Mouse (Mus musculus) CH12.LX (cell line): ENCODE measurements around the gene Xylb. TPM values are rescaled to one million over a fixed set of nuclear protein-coding genes. Genes with fewer than 3 reads are reported as not detected.

Source experiments
- DNase-seq: peaks from one replicate; pipeline ENCODE4 v3.0.0-alpha.2; 2013; ENCODE audit errors: extremely low read depth
- H3K27ac ChIP-seq: 2 replicates; pipeline ENCODE4 v1.5.1; 2012; ENCODE audit warnings: low read depth, mild to moderate bottlenecking, control low read depth, moderate library complexity; ENCODE audit not compliant: insufficient read depth
- H3K27me3 ChIP-seq: replicated peaks from 2 replicates; pipeline ENCODE3; 2012; ENCODE audit warnings: inconsistent platforms
- H3K36me3 ChIP-seq, 2 experiments: replicated peaks in 1 of 2; 2 replicates each; pipeline versions ENCODE3 to v1.6.1; 2012; ENCODE audit warnings: inconsistent platforms in 1 of 2, low read length in 1 of 2, mild to moderate bottlenecking in 1 of 2, mixed read lengths in 1 of 2, moderate library complexity in 1 of 2; ENCODE audit not compliant: control insufficient read depth in 1 of 2, insufficient read depth in 1 of 2
- H3K4me1 ChIP-seq, 2 experiments: 2 replicates each; pipeline ENCODE4 v1.6.1; 2012; ENCODE audit warnings: inconsistent platforms in 1 of 2, moderate library complexity in 1 of 2; ENCODE audit not compliant: insufficient read depth in 2 of 2, control insufficient read depth in 1 of 2
- H3K4me2 ChIP-seq: 2 replicates; pipeline ENCODE4 v1.6.1; 2012; ENCODE audit warnings: low read depth, mild to moderate bottlenecking, control low read depth; ENCODE audit not compliant: poor library complexity, insufficient read depth, severe bottlenecking
- H3K4me3 ChIP-seq, 3 experiments: fragments of 150-350 bp in 1 of 3; sonication (generic) in 1 of 3; replicated peaks in 1 of 3; 2 replicates each; pipeline versions ENCODE3 to v1.5.1; 2011 to 2012; ENCODE audit warnings: low read depth in 2 of 3, low read length in 2 of 3, mild to moderate bottlenecking in 2 of 3, moderate library complexity in 2 of 3, control low read depth in 1 of 3, improper control_type of control experiment in 1 of 3, inconsistent platforms in 1 of 3, mixed read lengths in 1 of 3; ENCODE audit not compliant: poor library complexity in 1 of 3
- H3K79me2 ChIP-seq: replicated peaks from 2 replicates; pipeline ENCODE4 v1.6.1; 2012; ENCODE audit warnings: mild to moderate bottlenecking, moderate library complexity; ENCODE audit not compliant: control insufficient read depth, poor library complexity, insufficient read depth, severe bottlenecking; ENCODE audit errors: extremely low read depth
- H3K9ac ChIP-seq: 2 replicates; pipeline ENCODE4 v1.6.1; 2012; ENCODE audit warnings: low read depth, mild to moderate bottlenecking, control low read depth, moderate library complexity; ENCODE audit not compliant: insufficient read depth
- H3K9me3 ChIP-seq: replicated peaks from 2 replicates; pipeline ENCODE3; 2012; ENCODE audit warnings: low read length, inconsistent platforms, mixed read lengths
- BHLHE40 ChIP-seq: IDR thresholded peaks from 2 replicates; pipeline ENCODE4 v1.6.1; 2011; ENCODE audit warnings: mild to moderate bottlenecking, low read depth, low read length, improper control_type of control experiment
- CHD1 ChIP-seq: IDR thresholded peaks from 2 replicates; pipeline ENCODE4 v1.6.1; 2012; ENCODE audit warnings: low read depth, low read length, improper control_type of control experiment, inconsistent platforms
- CHD2 ChIP-seq: IDR thresholded peaks from 2 replicates; pipeline ENCODE4 v1.6.1; 2011; ENCODE audit warnings: low read length, improper control_type of control experiment
- ELF1 ChIP-seq: IDR thresholded peaks from 2 replicates; pipeline ENCODE4 v1.6.1; 2014; ENCODE audit warnings: low read depth, mild to moderate bottlenecking, inconsistent platforms, low read length, improper control_type of control experiment
- EP300 ChIP-seq: IDR thresholded peaks from 2 replicates; pipeline ENCODE4 v1.6.1; 2011; ENCODE audit warnings: low read length, improper control_type of control experiment
- GABPA ChIP-seq: IDR thresholded peaks from 2 replicates; pipeline ENCODE4 v1.6.1; 2012; ENCODE audit warnings: low read depth, low read length, improper control_type of control experiment, inconsistent platforms; ENCODE audit not compliant: insufficient replicate concordance
- HCFC1 ChIP-seq: IDR thresholded peaks from 2 replicates; pipeline ENCODE4 v1.6.1; 2012; ENCODE audit warnings: low read depth, mild to moderate bottlenecking, inconsistent platforms, low read length, improper control_type of control experiment
- JUN ChIP-seq: IDR thresholded peaks from 2 replicates; pipeline ENCODE4 v1.6.1; 2011; ENCODE audit warnings: low read depth, mild to moderate bottlenecking, low read length, improper control_type of control experiment, moderate library complexity; ENCODE audit not compliant: insufficient read depth
- JUND ChIP-seq: conservative IDR thresholded peaks from 2 replicates; pipeline ENCODE4 v1.6.1; 2011; ENCODE audit warnings: low read depth, low read length, improper control_type of control experiment
- KAT2A ChIP-seq: IDR thresholded peaks from 2 replicates; pipeline ENCODE4 v1.6.1; 2012; ENCODE audit warnings: low read length, improper control_type of control experiment, inconsistent platforms; ENCODE audit not compliant: insufficient replicate concordance
- MAFK ChIP-seq: IDR thresholded peaks from 2 replicates; pipeline ENCODE4 v1.6.1; 2011; ENCODE audit warnings: low read length, improper control_type of control experiment; ENCODE audit not compliant: insufficient replicate concordance
- MAX ChIP-seq: IDR thresholded peaks from 2 replicates; pipeline ENCODE4 v1.6.1; 2011; ENCODE audit warnings: low read length, improper control_type of control experiment
- MXI1 ChIP-seq: IDR thresholded peaks from 2 replicates; pipeline ENCODE4 v1.6.1; 2011; ENCODE audit warnings: mild to moderate bottlenecking, low read depth, low read length, improper control_type of control experiment
- NELFE ChIP-seq: IDR thresholded peaks from 2 replicates; pipeline ENCODE4 v1.6.1; 2011; ENCODE audit warnings: low read depth, low read length, improper control_type of control experiment
- NRF1 ChIP-seq: IDR thresholded peaks from 2 replicates; pipeline ENCODE4 v1.6.1; 2014; ENCODE audit warnings: low read depth, mild to moderate bottlenecking, inconsistent platforms, low read length, improper control_type of control experiment, moderate library complexity
- PAX5 ChIP-seq: IDR thresholded peaks from 2 replicates; pipeline ENCODE4 v1.6.1; 2012; ENCODE audit warnings: low read length, inconsistent platforms, mixed read lengths
- POLR2A ChIP-seq: IDR thresholded peaks from 2 replicates; pipeline ENCODE4 v1.6.1; 2011; ENCODE audit warnings: low read depth, mild to moderate bottlenecking, improper control_type of control experiment, low read length
- POLR2AphosphoS2 ChIP-seq: IDR thresholded peaks from 2 replicates; pipeline ENCODE4 v1.6.1; 2011; ENCODE audit warnings: low read depth, low read length, improper control_type of control experiment
- RCOR1 ChIP-seq: conservative IDR thresholded peaks from 2 replicates; pipeline ENCODE4 v1.6.1; 2012; ENCODE audit warnings: low read depth, mild to moderate bottlenecking, inconsistent platforms, low read length, improper control_type of control experiment
- SIN3A ChIP-seq: IDR thresholded peaks from 2 replicates; pipeline ENCODE4 v1.6.1; 2012; ENCODE audit warnings: low read length, improper control_type of control experiment, inconsistent platforms
- SMC3 ChIP-seq: IDR thresholded peaks from 2 replicates; pipeline ENCODE4 v1.6.1; 2011; ENCODE audit warnings: low read depth, low read length, improper control_type of control experiment
- TBP ChIP-seq: conservative IDR thresholded peaks from 2 replicates; pipeline ENCODE4 v1.6.1; 2011; ENCODE audit warnings: low read depth, low read length, improper control_type of control experiment
- UBTF ChIP-seq: IDR thresholded peaks from 2 replicates; pipeline ENCODE4 v1.6.1; 2012; ENCODE audit warnings: low read depth, mild to moderate bottlenecking, inconsistent platforms, low read length, improper control_type of control experiment, moderate library complexity
- USF2 ChIP-seq: conservative IDR thresholded peaks from 2 replicates; pipeline ENCODE4 v1.6.1; 2011; ENCODE audit warnings: low read depth, low read length, improper control_type of control experiment
- ZKSCAN1 ChIP-seq: IDR thresholded peaks from 2 replicates; pipeline ENCODE4 v1.6.1; 2012; ENCODE audit warnings: low read depth, inconsistent platforms, low read length, improper control_type of control experiment, borderline replicate concordance
- dilution Hi-C: fragments of 300-500 bp; cut with MboI; formaldehyde crosslinking; loops from 2 replicates; pipeline ENCODE4 v1.14.3; 2020; ENCODE audit warnings: low sequenced_read_pairs; ENCODE audit not compliant: extremely low pct_unique_long_range_greater_than_20kb, extremely low pct_ligation_motif_present
- in situ Hi-C: fragments of 300-500 bp; cut with MboI; formaldehyde crosslinking; loops from 3 replicates; pipeline ENCODE4 v1.14.3; 2019; ENCODE audit warnings: low sequenced_read_pairs, low pct_ligation_motif_present, low pct_unique_long_range_greater_than_20kb, mixed read lengths
- polyA plus RNA-seq: library from polyadenylated mRNA; unstranded; fragments of >175 nt; gene quantifications from 2 replicates; pipeline ENCODE4 v1.2.1, GENCODE M21; 2012; ENCODE audit warnings: low read depth; ENCODE audit not compliant: insufficient read length
- total RNA-seq, 2 experiments: library from RNA; depleted of rRNA; stranded (reverse); fragments of 300-350 nt in 1 of 2; fragments of >200 nt in 1 of 2; gene quantifications; 2 replicates each; pipeline ENCODE4 v1.2.3; 2012 to 2014

Xylb gene
- total and polyA plus RNA-seq, 3 experiments: 2.5 to 7.1 (median 4.8) TPM

- no peak for DNase-seq
- Histone ChIP-seq H3K4me1 (peaks cover 4% of the 10 kb centered on the region in 2 experiments; a peak in 2 of 4 replicates), H3K9me3 (no peaks in the 10 kb centered on the region), H3K27me3 (no peaks in the 10 kb centered on the region), H3K79me2 (no peaks in the 10 kb centered on the region), H3K27ac (no peak overlapping the region), H3K36me3 (peaks cover 10 to 26% of the 10 kb centered on the region in 2 experiments), H3K4me3 (no peak overlapping the region), H3K9ac (no peak overlapping the region), H3K4me2 (no peak overlapping the region)
- in situ Hi-C loops (loop anchor here (5.0 kb wide), 1 partner anchor 66 kb away; no protein-coding TSS in a partner anchor), dilution Hi-C loops (no loop called here)
- no peak for TF ChIP-seq HCFC1
- no peak for TF ChIP-seq CHD2
- no peak for TF ChIP-seq SIN3A
- no peak for TF ChIP-seq EP300
- TF ChIP-seq ZKSCAN1: no peak
- no peak for TF ChIP-seq TBP
- no peak for TF ChIP-seq PAX5
- TF ChIP-seq UBTF: no peak
- TF ChIP-seq GABPA: no peak
- TF ChIP-seq NRF1: no peak
- TF ChIP-seq CHD1: no peak
- no peak for TF ChIP-seq JUN
- TF ChIP-seq NELFE: no peak
- TF ChIP-seq USF2: no peak
- TF ChIP-seq, all 38 proteins: peak for 0
Observed at GRCm38 (mm10) chr9:119361416-119361815, 4.2 kb downstream of the Xylb start.

- DNase-seq: no peak
- no peak overlapping the region for H3K4me3 ChIP-seq
- H3K4me1 ChIP-seq: peaks cover 1 to 2% of the 10 kb centered on the region in 2 experiments; a peak in 2 of 4 replicates
- TF ChIP-seq USF2 (no peak), KAT2A (no peak), POLR2A (no peak), BHLHE40 (no peak), MXI1 (no peak), SMC3 (no peak), ZKSCAN1 (no peak), RCOR1 (no peak), MAX (no peak), POLR2AphosphoS2 (no peak), ELF1 (no peak), MAFK (no peak), JUND (no peak), PAX5 (no peak), TBP (no peak)
- dilution Hi-C loops: no loop called here
- H3K36me3 ChIP-seq: peaks cover 19 to 37% of the 10 kb centered on the region in 2 experiments
- in situ Hi-C loops: loop anchor here (5.0 kb wide), 1 partner anchor 64 kb away; no protein-coding TSS in a partner anchor
- H3K27ac ChIP-seq: no peak overlapping the region
- H3K9me3 ChIP-seq: no peaks in the 10 kb centered on the region
- H3K9ac ChIP-seq: no peak overlapping the region
- H3K4me2 ChIP-seq: no peak overlapping the region
- no peaks in the 10 kb centered on the region for H3K79me2 ChIP-seq
- H3K27me3 ChIP-seq: no peaks in the 10 kb centered on the region
Observed at GRCm38 (mm10) chr9:119363229-119363628, 6.0 kb downstream of the Xylb start.
